Mouse (Mus musculus) lung, postnatal 4 days (tissue): ENCODE measurements at regions not wholly inside any gene's neighbourhood (a gene's known extent, or its start where the extent isn't known, plus 50 kb on each side); places are given as distances from the start of the nearest gene placed in this dataset.
A peak's percentile ranks its signal among the peaks of the same experiment; 100 is the strongest.

Experiments
- DNase-seq, 2 experiments: peaks; one replicate each; pipeline ENCODE4 v3.0.0; 2021

GRCm38 (mm10) chr8:128242465-128243251, 115.7 kb upstream of the Nrp1 start:
- DNase-seq: no peak

GRCm38 (mm10) chr8:128251723-128252122, 106.7 kb upstream of the Nrp1 start:
- no peak for DNase-seq

DNA sequence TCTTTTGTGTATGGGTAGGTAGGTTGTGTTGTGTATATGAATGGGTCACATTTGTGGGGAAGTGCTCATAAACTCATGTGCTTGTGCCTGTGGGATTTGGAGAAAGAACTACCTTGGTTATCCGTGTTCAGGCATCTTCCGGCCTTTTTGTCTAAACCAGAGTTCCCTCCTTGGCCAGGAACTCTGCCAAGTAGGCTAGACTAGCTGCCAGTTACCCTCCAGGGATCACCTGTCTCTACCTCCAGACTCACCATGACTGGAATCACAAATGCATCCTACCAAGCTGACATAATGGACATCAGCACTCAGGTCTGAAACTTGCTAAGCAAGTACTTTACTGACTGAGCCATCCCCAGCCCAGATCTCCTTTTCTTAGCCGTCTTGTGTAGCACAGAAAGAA, 97.6 kb upstream of the Nrp1 start:
- no peak for DNase-seq

DNA sequence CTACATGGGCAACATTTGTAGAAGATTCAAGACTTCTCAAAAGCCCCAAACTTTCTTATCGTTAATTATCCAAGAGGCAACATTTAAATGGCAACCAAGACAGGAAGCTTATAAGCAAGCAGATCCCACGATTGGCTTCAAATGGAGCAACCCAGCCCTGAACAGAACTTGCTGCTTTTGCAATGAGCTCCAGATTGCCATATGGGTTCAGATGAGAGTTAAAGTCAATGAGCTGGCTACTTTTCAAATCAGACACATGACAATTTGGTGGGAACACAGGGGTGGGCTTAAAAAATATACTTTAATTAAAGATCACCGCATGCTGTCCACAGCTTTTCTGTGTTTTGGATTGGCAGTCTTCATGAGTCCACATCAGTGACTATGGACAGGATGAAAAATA, 97.0 kb upstream of the Nrp1 start:
- DNase-seq: no peak

- peak; percentile 44 to 83 for DNase-seq
Observed at GRCm38 (mm10) chr8:128263251-128263947, 95.0 kb upstream of the Nrp1 start.

DNA sequence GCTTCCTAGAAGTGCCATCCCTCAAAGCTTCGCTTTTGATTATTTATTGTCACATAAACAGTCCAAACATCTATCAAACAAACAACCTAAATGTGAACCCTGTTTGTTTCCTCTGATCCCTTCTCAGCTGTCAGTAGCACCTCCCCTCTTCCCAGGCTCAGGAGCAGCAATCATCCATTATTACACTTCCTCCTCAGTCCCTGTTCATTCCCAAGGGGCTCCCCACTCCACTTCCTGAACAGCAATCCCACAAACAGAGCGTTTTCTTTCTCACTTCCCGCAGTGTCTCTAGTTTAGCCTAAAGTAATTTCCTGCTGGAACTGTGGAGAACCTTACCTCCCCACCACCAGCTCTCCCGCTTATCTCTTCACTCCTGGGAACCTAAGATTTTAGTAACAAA, 91.1 kb upstream of the Nrp1 start:
- peak; percentile 15 to 27 for DNase-seq

GRCm38 (mm10) chr8:128268010-128268409, 90.4 kb upstream of the Nrp1 start:
- DNase-seq: no peak

- no peak for DNase-seq
Observed at GRCm38 (mm10) chr8:128269546-128269945, 88.9 kb upstream of the Nrp1 start.

- peak; percentile 51 to 73 for DNase-seq
Observed at GRCm38 (mm10) chr8:128272866-128273344, 85.5 kb upstream of the Nrp1 start.

- no peak for DNase-seq
Observed at GRCm38 (mm10) chr8:128276475-128276874, 81.9 kb upstream of the Nrp1 start.

- DNase-seq: no peak
Observed at GRCm38 (mm10) chr8:128282802-128283201, 75.6 kb upstream of the Nrp1 start.

DNA sequence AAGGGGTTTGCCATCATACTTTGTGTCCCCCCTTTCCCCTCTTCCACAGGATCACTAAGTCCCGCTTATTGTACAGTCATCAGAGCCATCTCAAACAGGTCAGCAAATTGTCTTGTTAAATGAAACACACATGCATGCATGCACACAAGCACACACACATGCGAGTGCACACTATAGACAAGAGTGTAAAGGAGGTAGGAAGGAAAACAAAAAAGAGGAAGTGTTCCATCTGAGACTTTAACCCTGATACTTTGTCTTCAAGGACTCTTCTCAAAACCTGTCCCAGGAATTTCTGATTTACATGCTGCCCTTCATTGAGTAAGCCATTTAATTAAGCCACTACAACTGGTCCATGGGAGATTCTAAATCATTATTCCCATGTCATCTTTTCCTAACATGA, 75.0 kb upstream of the Nrp1 start:
- no peak for DNase-seq

GRCm38 (mm10) chr8:128284816-128285215, 73.6 kb upstream of the Nrp1 start:
- no peak for DNase-seq

- DNase-seq: no peak
Observed at GRCm38 (mm10) chr8:128290076-128290475, 68.3 kb upstream of the Nrp1 start.

- no peak for DNase-seq
Observed at GRCm38 (mm10) chr8:128292394-128292793, 66.0 kb upstream of the Nrp1 start.

DNA sequence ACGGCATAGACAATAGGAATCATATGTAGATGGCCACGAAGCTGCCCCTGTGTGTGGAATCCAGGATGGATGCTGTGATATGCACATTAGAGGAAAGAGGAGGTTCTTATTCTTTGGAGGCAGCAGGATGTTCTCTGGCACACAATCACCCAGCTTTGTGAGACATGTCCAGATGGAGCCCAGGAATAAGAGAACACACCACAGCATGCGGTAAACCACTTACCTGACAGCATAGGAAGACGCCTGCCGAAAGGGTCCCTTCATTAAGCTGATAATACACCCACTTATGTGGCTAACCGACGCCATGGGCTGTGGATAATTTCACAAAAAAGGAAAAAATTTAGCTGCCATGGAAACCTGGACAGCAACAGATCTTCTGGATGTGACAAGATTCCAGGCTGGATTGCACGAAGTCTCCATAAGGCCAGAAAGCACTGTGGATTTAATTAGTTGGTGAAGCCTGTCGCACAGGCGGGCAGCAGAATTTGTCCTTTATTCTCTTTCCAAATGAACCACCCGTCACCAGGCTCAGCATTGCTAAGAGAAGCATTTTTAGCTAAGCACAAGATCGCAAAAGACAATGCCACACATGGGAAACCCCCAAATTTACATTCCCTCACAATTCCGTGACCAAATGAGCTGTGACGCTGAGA, 61.5 kb upstream of the Nrp1 start:
- no peak for DNase-seq

DNA sequence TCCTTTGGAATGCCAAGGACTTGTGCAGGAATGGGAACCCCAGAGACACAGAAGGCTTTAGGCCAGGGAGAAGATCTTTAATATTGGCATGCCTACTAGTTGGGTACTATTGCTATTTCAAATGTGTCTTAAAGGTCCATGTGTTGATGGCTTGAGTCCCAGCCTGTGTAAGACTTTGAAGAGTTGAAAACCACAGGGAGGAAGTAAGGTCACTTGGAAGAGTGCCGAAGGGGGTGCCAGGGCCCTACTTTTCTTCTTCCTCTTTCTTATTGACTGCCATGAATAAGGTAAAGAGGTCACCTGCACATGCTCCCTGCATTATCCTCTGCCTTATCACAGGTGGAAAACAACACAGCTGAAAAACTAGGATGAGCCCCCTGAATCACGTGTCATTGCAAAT, 56.1 kb upstream of the Nrp1 start:
- no peak for DNase-seq
